Mouse (Mus musculus) liver, adult (tissue): Measurements from ENCODE around the gene Smok3b.

Source experiments
- GATA4 ChIP-seq: IDR thresholded peaks from 2 replicates; pipeline ENCODE4 v1.6.1; 2014; ENCODE audit warnings: mild to moderate bottlenecking, low read length; ENCODE audit not compliant: insufficient replicate concordance

Gene Smok3b

GRCm38 (mm10) chr5:138080456-138080855, 59.2 kb downstream of the Smok3b start:
- TF ChIP-seq GATA4 = no peak

- no peak for TF ChIP-seq GATA4
Observed at GRCm38 (mm10) chr5:138081446-138081845, 60.2 kb downstream of the Smok3b start.

- peak; percentile 69; the same call in 1 of the 2 replicates for TF ChIP-seq GATA4
Observed at GRCm38 (mm10) chr5:138083318-138083900, 62.2 kb downstream of the Smok3b start.

GRCm38 (mm10) chr5:138083936-138084335, 62.7 kb downstream of the Smok3b start:
- TF ChIP-seq GATA4 = no peak

- no peak for TF ChIP-seq GATA4
Observed at GRCm38 (mm10) chr5:138084507-138084906, 63.3 kb downstream of the Smok3b start.

GRCm38 (mm10) chr5:138084996-138085395, 63.8 kb downstream of the Smok3b start, which contains the start of gene Zkscan1:
Gene Zkscan1 (plus strand): TSS chr5:138085084.
- TF ChIP-seq GATA4 = no peak

- no peak for TF ChIP-seq GATA4
Observed at GRCm38 (mm10) chr5:138085421-138085911, 64.2 kb downstream of the Smok3b start.

- TF ChIP-seq GATA4 = no peak
Observed at GRCm38 (mm10) chr5:138086842-138087241, 65.6 kb downstream of the Smok3b start.

- no peak for TF ChIP-seq GATA4
Observed at GRCm38 (mm10) chr5:138088366-138088765, 67.1 kb downstream of the Smok3b start.

- no peak for TF ChIP-seq GATA4
Observed at GRCm38 (mm10) chr5:138089108-138089551, 67.9 kb downstream of the Smok3b start.

GRCm38 (mm10) chr5:138090271-138090670, 69.0 kb downstream of the Smok3b start:
- TF ChIP-seq GATA4 = no peak

- TF ChIP-seq GATA4 = no peak
Observed at GRCm38 (mm10) chr5:138090737-138091136, 69.5 kb downstream of the Smok3b start.

- TF ChIP-seq GATA4 = no peak
Observed at GRCm38 (mm10) chr5:138092771-138093170, 71.5 kb downstream of the Smok3b start.

- no peak for TF ChIP-seq GATA4
Observed at GRCm38 (mm10) chr5:138094474-138094873, 73.2 kb downstream of the Smok3b start.
